Mouse (Mus musculus) olfactory bulb, adult 2 months (tissue): ENCODE data around the gene Sorbs2.

Experiments
- CTCF ChIP-seq: fragments of 200-500 bp; IDR thresholded peaks from 2 replicates; pipeline ENCODE4 v1.5.1; 2012; ENCODE audit warnings: low read depth, mild to moderate bottlenecking, low read length, moderate library complexity; ENCODE audit not compliant: insufficient read depth
- POLR2A ChIP-seq: fragments of 200-500 bp; IDR thresholded peaks from 2 replicates; pipeline ENCODE4 v1.6.1; 2012; ENCODE audit warnings: mild to moderate bottlenecking, low read depth, low read length, moderate library complexity; ENCODE audit not compliant: insufficient read depth

DNA sequence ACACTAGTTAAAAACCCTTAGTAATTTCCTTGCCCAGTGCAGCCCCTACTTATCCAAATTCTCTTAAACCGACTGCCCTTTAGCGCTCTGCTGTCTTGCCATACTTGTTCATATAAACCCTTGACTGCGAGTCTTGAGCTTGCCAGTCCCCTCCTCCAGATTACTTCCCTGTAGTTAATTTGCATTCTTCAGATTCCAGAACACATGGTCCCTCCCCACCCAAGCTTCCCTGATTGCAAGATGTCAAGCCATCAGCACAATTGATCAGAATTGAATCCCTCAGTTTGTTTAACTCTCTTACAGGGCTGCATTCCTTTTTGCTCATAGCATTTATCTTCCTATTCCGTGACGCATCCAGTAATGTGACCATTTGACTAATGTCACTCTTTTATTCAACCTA lies 32.9 kb downstream of the Sorbs2 start:
- TF ChIP-seq POLR2A (no peak), CTCF (no peak)
